Mouse (Mus musculus): Measurements from ENCODE around the gene Lsm10. TPM values are rescaled to one million over a fixed set of nuclear protein-coding genes. Genes with fewer than 3 reads are reported as not detected.
A peak's percentile ranks its signal among the peaks of the same experiment; 100 is the strongest.
"Not testable (repeated sequence)": the region's sequence is repeated elsewhere in the genome, so short reads cannot be mapped to it uniquely, and the experiment has no call there.

Lsm10 gene
- polyA plus RNA-seq, 1 experiment from 2014 or later = 56.0 TPM

GRCm38 (mm10) chr4:126077833-126078232 is 18.6 kb upstream of the Lsm10 start:
- Histone ChIP-seq H3K4me3 (no peak overlapping the region), H3K27me3 (no peaks in the 10 kb centered on the region), H3K9ac (no peak overlapping the region), H3K36me3 (ENCODE audit: poor library complexity, severe bottlenecking) (peaks cover 37% of the 10 kb centered on the region), H3K9me3 (replicated peaks) (no peaks in the 10 kb centered on the region), H3K4me2 (no peak overlapping the region), H3K27ac (no peak overlapping the region), H3K4me1 (no peaks in the 10 kb centered on the region)
- WGBS = 86% methylated on average over 6 of the region's 6 CpGs
- no peak for ATAC-seq

- WGBS = 78% methylated on average over 4 of the region's 4 CpGs
- Histone ChIP-seq H3K9me3 (replicated peaks) (no peaks in the 10 kb centered on the region), H3K36me3 (ENCODE audit: poor library complexity, severe bottlenecking) (peaks cover 51% of the 10 kb centered on the region), H3K9ac (no peak overlapping the region), H3K27ac (no peak overlapping the region), H3K4me1 (no peaks in the 10 kb centered on the region), H3K4me2 (no peak overlapping the region), H3K27me3 (no peaks in the 10 kb centered on the region), H3K4me3 (no peak overlapping the region)
- no peak for ATAC-seq
Measured at GRCm38 (mm10) chr4:126079266-126079665, 17.2 kb upstream of the Lsm10 start.

GRCm38 (mm10) chr4:126081601-126082000 is 14.8 kb upstream of the Lsm10 start:
- Histone ChIP-seq H3K27ac (no peak overlapping the region), H3K27me3 (no peaks in the 10 kb centered on the region), H3K4me1 (0 out of 2 replicates have a peak, but pooled peaks cover 3% of the 10 kb centered on the region), H3K4me2 (no peak overlapping the region), H3K9ac (no peak overlapping the region), H3K36me3 (ENCODE audit: poor library complexity, severe bottlenecking) (peaks cover 37% of the 10 kb centered on the region), H3K9me3 (replicated peaks) (no peaks in the 10 kb centered on the region), H3K4me3 (no peak overlapping the region)
- 91% methylated on average over 1 of the region's 1 CpGs for WGBS
- ATAC-seq = no peak

DNA sequence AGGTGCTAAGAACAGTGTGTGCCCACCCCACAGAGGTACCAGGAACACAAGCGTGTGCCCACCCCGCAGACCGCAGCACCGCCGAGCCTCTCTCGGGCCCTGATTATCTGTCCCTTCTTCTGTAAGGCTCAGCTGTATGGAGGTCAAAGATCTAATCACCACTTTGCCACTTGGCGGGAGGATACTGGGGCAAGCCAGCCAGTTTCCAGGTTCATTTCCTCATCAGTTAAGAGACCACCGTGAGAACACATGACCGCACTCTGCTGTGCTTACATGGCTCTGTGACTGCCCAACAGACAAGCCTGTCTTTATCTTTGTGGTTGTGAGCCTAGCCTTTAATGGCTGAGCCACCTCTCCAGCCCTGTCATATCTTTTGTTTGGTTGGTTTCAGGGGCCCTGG is 13.4 kb upstream of the Lsm10 start:
- no peak overlapping the region for H3K4me2 ChIP-seq
- WGBS = 96% methylated on average over 9 of the region's 9 CpGs

DNA sequence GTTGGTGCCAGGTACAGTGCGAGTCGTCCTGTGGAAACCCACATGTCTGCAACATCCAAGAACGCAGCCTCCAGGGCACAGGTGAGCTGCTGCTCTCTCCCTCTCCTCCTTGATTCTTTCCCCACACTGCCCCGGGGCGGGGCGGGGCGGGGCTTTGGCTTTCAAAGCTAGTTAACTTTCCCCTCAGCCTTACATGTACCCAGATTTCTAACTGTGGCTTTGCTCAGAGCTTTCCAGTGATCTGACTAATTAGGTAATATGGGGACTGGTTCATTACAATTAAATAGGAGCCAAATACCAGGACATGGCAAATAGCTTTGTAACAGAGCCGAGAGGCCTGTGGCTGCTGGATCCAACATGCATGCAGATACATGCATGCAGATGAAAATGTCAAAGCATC is 12.0 kb upstream of the Lsm10 start:
- ATAC-seq = no peak
- Histone ChIP-seq H3K4me3 (no peak overlapping the region), H3K36me3 (ENCODE audit: poor library complexity, severe bottlenecking) (peaks cover 33% of the 10 kb centered on the region), H3K27ac (no peak overlapping the region), H3K9ac (no peak overlapping the region), H3K4me1 (0 out of 2 replicates have a peak, but pooled peaks cover 3% of the 10 kb centered on the region), H3K9me3 (replicated peaks) (no peaks in the 10 kb centered on the region), H3K27me3 (no peaks in the 10 kb centered on the region), H3K4me2 (no peak overlapping the region)
- WGBS = 67% methylated on average over 8 of the region's 8 CpGs

More for the DNA sequence above, 13.4 kb upstream of the Lsm10 start:
- Histone ChIP-seq H3K27me3 (no peaks in the 10 kb centered on the region), H3K4me1 (0 out of 2 replicates have a peak, but pooled peaks cover 3% of the 10 kb centered on the region), H3K9me3 (replicated peaks) (no peaks in the 10 kb centered on the region), H3K4me3 (no peak overlapping the region), H3K36me3 (ENCODE audit: poor library complexity, severe bottlenecking) (peaks cover 33% of the 10 kb centered on the region), H3K27ac (no peak overlapping the region), H3K9ac (no peak overlapping the region)
- no peak for ATAC-seq

DNA sequence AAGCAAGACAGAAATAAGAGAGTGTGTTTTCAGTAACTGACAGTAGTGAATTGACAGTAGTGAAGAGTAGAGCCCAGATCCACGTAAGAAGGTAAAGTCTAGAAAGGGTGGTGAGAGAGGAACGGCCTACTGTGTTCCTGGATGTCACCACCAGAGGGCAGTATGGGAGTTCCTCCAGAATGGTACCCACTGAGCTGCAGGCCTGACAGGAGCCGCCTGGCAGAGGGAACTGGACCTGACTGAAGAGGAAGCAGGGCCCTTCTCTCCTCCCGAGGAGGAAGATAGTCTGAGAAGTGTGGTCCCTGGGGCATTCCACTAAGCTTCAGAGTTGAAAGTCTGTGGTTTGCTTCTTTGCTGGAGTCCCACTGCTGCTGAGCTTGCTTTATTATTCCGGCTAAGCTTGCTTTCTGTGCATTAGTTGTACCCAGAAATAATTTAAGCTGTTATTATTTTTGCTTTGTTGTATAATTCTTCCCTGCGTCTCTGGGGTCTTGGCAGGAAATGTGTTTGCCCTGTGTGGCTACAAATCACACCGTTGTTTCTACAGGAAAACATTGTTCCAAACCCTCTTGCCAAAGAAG is 10.3 kb upstream of the Lsm10 start:
- H3K9me3 ChIP-seq (replicated peaks) = no peaks in the 10 kb centered on the region
- H3K27ac ChIP-seq = no peak overlapping the region
- no peak overlapping the region for H3K9ac ChIP-seq
- 30% methylated on average over 7 of the region's 7 CpGs for WGBS
- no peak overlapping the region for H3K4me3 ChIP-seq
- H3K36me3 ChIP-seq (ENCODE audit: poor library complexity, severe bottlenecking) = peaks cover 27% of the 10 kb centered on the region
- H3K4me2 ChIP-seq = no peak overlapping the region
- ATAC-seq = peak; percentile 84
- no peaks in the 10 kb centered on the region for H3K27me3 ChIP-seq
- 0 out of 2 replicates have a peak, but pooled peaks cover 3% of the 10 kb centered on the region for H3K4me1 ChIP-seq

GRCm38 (mm10) chr4:126090101-126090847 is 6.1 kb upstream of the Lsm10 start:
- H3K27ac ChIP-seq = no peak overlapping the region
- H3K9me3 ChIP-seq (replicated peaks) = no peaks in the 10 kb centered on the region
- H3K4me1 ChIP-seq = 0 out of 2 replicates have a peak, but pooled peaks cover 3% of the 10 kb centered on the region
- no peak overlapping the region for H3K4me2 ChIP-seq
- H3K27me3 ChIP-seq = no peaks in the 10 kb centered on the region
- ATAC-seq = no peak
- WGBS = 80% methylated on average over 7 of the region's 7 CpGs
- no peak overlapping the region for H3K4me3 ChIP-seq
- no peak overlapping the region for H3K9ac ChIP-seq
- H3K36me3 ChIP-seq (ENCODE audit: poor library complexity, severe bottlenecking) = no peaks in the 10 kb centered on the region

GRCm38 (mm10) chr4:126090848-126091124 is 5.6 kb upstream of the Lsm10 start:
- H3K27ac ChIP-seq = no peak overlapping the region
- no peaks in the 10 kb centered on the region for H3K27me3 ChIP-seq
- no peaks in the 10 kb centered on the region for H3K9me3 ChIP-seq (replicated peaks)
- no peaks in the 10 kb centered on the region for H3K36me3 ChIP-seq (ENCODE audit: poor library complexity, severe bottlenecking)
- whole genome bisulfite sequencing = 83% methylated on average over 4 of the region's 4 CpGs
- H3K4me1 ChIP-seq = 0 out of 2 replicates have a peak, but pooled peaks cover 3% of the 10 kb centered on the region
- H3K9ac ChIP-seq = no peak overlapping the region
- no peak for ATAC-seq
- no peak overlapping the region for H3K4me2 ChIP-seq
- H3K4me3 ChIP-seq = no peak overlapping the region

- Histone ChIP-seq H3K36me3 (ENCODE audit: poor library complexity, severe bottlenecking) (no peaks in the 10 kb centered on the region), H3K27ac (no peak overlapping the region), H3K4me2 (no peak overlapping the region), H3K9ac (no peak overlapping the region), H3K4me3 (no peak overlapping the region), H3K9me3 (replicated peaks) (no peaks in the 10 kb centered on the region), H3K4me1 (peaks cover 2% of the 10 kb centered on the region; the same call in 1 of the 2 replicates), H3K27me3 (no peaks in the 10 kb centered on the region)
- WGBS = 84% methylated on average over 8 of the region's 8 CpGs
- ATAC-seq = no peak
Measured at GRCm38 (mm10) chr4:126091873-126092272, 4.5 kb upstream of the Lsm10 start.

DNA sequence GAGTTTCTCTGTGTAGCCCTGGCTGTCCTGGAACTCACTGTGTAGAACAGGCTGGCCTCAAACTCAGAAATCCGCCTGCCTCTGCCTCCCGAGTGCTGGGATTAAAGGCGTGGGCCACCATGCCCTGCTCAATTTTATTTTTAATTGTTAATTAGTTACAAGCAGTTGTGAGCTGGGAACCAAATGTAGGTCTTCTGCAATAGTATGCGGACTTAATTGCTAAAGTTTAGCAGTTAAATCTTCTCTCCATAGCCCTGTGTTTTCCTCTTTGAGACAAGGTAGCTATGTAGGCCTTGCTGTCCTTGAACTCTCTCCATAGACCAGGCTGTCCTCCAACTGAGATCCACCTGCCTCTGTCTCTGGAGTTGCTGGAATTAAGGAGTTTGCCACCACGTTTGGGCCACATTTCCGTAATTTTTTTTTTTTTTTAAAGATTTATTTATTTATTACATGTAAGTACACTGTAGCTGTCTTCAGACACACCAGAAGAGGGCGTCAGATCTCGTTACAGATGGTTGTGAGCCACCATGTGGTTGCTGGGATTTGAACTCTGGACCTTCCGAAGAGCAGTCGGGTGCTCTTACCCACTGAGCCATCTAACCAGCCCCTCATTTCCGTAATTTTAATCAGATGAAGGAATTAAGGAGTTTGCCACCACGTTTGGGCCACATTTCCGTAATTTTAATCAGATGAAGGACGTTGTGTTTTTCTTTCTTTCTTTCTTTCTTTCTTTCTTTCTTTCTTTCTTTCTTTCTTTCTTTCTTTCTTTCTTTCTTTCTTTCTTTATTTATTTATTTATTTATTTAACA is 597 bp upstream of the Lsm10 start:
- H3K27me3 ChIP-seq; H3K4me3 ChIP-seq; H3K27ac ChIP-seq; H3K4me2 ChIP-seq; H3K9ac ChIP-seq; ATAC-seq; H3K9me3 ChIP-seq (replicated peaks): not testable (repeated sequence)
- peaks cover 16% of the 10 kb centered on the region for H3K4me1 ChIP-seq
- WGBS = 58% methylated on average over 14 of the region's 14 CpGs
- peaks cover 17% of the 10 kb centered on the region; the same call in 1 of the 2 replicates for H3K36me3 ChIP-seq (ENCODE audit: poor library complexity, severe bottlenecking)

DNA sequence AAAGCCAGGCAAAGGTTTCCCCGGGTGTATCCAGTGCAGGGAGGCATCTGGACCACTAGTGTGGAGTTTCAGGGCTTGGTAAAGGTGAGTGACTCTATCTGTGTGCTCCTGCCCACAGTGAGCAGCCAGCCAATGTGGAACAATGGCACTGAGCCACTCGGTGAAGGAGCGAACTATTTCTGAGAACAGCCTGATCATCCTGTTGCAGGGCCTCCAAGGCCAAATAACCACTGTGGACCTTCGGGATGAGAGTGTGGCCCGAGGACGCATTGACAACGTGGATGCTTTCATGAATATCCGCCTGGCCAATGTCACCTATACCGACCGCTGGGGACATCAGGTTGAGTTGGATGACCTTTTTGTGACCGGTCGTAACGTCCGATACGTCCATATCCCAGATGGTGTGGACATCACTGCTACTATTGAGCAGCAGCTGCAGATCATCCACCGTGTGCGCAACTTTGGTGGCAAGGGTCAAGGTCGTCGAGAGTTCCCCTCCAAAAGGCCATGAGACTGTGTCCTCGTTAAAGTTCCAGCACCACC is 1.4 kb downstream of the Lsm10 start:
- Histone ChIP-seq H3K4me1 (peaks cover 29% of the 10 kb centered on the region), H3K4me3 (no peak overlapping the region), H3K27ac (no peak overlapping the region), H3K27me3 (no peaks in the 10 kb centered on the region), H3K36me3 (ENCODE audit: poor library complexity, severe bottlenecking) (peaks cover 17% of the 10 kb centered on the region; the same call in 1 of the 2 replicates), H3K9ac (0 out of 2 replicates have a peak overlapping the region, but pooled peaks have one; percentile 76), H3K9me3 (replicated peaks) (no peaks in the 10 kb centered on the region), H3K4me2 (no peak overlapping the region)
- WGBS = 94% methylated on average over 20 of the region's 20 CpGs
- no peak for ATAC-seq

DNA sequence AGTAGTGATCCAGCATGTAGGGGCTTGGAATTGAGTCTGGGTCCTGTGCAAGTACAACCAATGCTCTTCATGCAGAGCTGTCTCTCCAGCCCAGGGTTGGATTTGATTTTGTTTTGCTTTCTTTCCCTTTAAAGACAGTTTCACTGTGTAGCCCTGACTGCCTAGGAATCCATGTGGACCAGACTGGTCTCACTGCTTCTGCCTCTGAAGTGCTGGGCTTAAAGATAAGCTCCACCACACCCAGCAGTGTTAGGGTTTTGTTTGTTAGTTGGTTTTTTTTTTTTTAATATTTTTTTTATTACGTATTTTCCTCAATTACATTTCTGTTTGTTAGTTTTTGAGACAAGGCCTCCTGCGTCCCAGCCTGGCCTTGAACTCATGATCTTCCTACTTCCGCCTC is 2.9 kb downstream of the Lsm10 start:
- no peak overlapping the region for H3K27ac ChIP-seq

More for the DNA sequence above, 2.9 kb downstream of the Lsm10 start:
- H3K27me3 ChIP-seq = no peaks in the 10 kb centered on the region
- H3K9ac ChIP-seq = no peak overlapping the region; the same call in 1 of the 2 replicates
- no peak overlapping the region for H3K4me2 ChIP-seq
- H3K36me3 ChIP-seq (ENCODE audit: poor library complexity, severe bottlenecking) = peaks cover 17% of the 10 kb centered on the region; the same call in 1 of the 2 replicates
- no peaks in the 10 kb centered on the region for H3K9me3 ChIP-seq (replicated peaks)
- no peak overlapping the region for H3K4me3 ChIP-seq
- H3K4me1 ChIP-seq = peaks cover 36% of the 10 kb centered on the region
- WGBS = 97% methylated on average over 3 of the region's 3 CpGs
- ATAC-seq = no peak

Measured in forebrain, embryonic 13.5 days (tissue).